Mouse (Mus musculus) left cerebral cortex, adult 11 months (tissue): ENCODE results near the gene Pon2.

Source experiments
- DNase-seq: peaks from one replicate; pipeline ENCODE4 v3.0.0; 2022; ENCODE audit warnings: low spot score

Gene Pon2

GRCm38 (mm10) chr6:5292841-5293240 is 5.4 kb downstream of the Pon2 start:
- DNase-seq = no peak

GRCm38 (mm10) chr6:5291450-5291849 is 6.8 kb downstream of the Pon2 start:
- DNase-seq = no peak

- no peak for DNase-seq
Observed at GRCm38 (mm10) chr6:5287919-5288318, 10.3 kb downstream of the Pon2 start.

- no peak for DNase-seq
Observed at GRCm38 (mm10) chr6:5287392-5287791, 10.9 kb downstream of the Pon2 start.

GRCm38 (mm10) chr6:5282418-5282817 is 15.8 kb downstream of the Pon2 start:
- DNase-seq = no peak

GRCm38 (mm10) chr6:5280576-5281305 is 17.5 kb downstream of the Pon2 start:
- no peak for DNase-seq

- no peak for DNase-seq
Observed at GRCm38 (mm10) chr6:5277972-5278371, 20.3 kb downstream of the Pon2 start.

- no peak for DNase-seq
Observed at GRCm38 (mm10) chr6:5269641-5270040, 28.6 kb downstream of the Pon2 start.

GRCm38 (mm10) chr6:5264793-5265192 is 33.5 kb downstream of the Pon2 start:
- DNase-seq = no peak

- no peak for DNase-seq
Observed at GRCm38 (mm10) chr6:5263250-5263999, 34.8 kb downstream of the Pon2 start.

GRCm38 (mm10) chr6:5262322-5263249 is 35.7 kb downstream of the Pon2 start:
- DNase-seq = no peak

GRCm38 (mm10) chr6:5255722-5256451 is 42.4 kb downstream of the Pon2 start, which contains the start of gene Pon3:
Gene Pon3 (minus strand): TSS chr6:5256286.
- DNase-seq = no peak

- no peak for DNase-seq
Observed at GRCm38 (mm10) chr6:5255291-5255690, 43.0 kb downstream of the Pon2 start.

GRCm38 (mm10) chr6:5254869-5255268 is 43.4 kb downstream of the Pon2 start:
- no peak for DNase-seq

GRCm38 (mm10) chr6:5245926-5246325 is 52.3 kb downstream of the Pon2 start:
- DNase-seq = no peak

GRCm38 (mm10) chr6:5238799-5239198 is 59.5 kb downstream of the Pon2 start:
- DNase-seq = no peak

GRCm38 (mm10) chr6:5237510-5237909 is 60.7 kb downstream of the Pon2 start:
- no peak for DNase-seq

- DNase-seq = no peak
Observed at GRCm38 (mm10) chr6:5236843-5237371, 61.3 kb downstream of the Pon2 start.

GRCm38 (mm10) chr6:5234563-5234962 is 63.7 kb downstream of the Pon2 start:
- no peak for DNase-seq

- DNase-seq = no peak
Observed at GRCm38 (mm10) chr6:5233812-5234211, 64.4 kb downstream of the Pon2 start.

- no peak for DNase-seq
Observed at GRCm38 (mm10) chr6:5232022-5232421, 66.2 kb downstream of the Pon2 start.
